Mouse (Mus musculus): ENCODE results near the gene Supv3l1. TPM values are rescaled to one million over a fixed set of nuclear protein-coding genes. Genes with fewer than 3 reads are reported as not detected.

The Supv3l1 gene
- polyA plus RNA-seq, 1 experiment from 2014 or later, result 20.0 TPM

DNA sequence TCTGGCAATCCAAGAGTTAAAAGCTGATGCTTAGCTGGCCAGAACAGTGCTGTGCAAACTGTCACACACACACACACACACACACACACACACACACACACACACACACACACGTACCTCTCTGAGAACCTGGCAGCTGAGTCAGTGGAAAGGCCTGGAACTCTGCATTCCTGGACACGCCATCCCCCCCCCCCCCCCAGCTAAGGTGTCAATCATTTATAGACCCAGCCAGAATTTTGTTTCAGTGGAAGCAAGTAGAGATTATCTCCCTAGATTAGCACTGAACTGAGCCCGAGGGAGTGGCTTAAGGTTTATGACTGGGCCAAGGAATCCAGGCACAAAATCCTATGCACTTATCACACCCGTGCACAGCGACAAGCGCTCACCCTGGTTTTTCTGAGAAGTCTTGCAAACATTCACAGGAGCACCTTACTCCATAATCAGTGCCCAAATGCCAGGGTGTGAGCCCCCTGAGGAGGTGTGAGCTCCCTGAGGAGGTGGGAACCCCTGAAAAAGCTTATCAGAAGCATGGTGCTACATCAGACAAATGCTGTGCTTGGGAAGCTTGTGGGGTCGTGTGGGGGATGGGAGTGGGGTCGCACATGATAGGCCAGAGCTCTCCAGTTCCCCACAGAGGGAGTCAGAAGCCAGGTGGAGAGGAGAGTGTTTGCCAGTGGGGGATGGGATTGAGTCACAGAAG lies 36.5 kb downstream of the Supv3l1 start:
- DNase-seq (no peak), ATAC-seq (ENCODE audit: low read depth) (peak; percentile 51; the same call in 1 of the 2 replicates)
- H3K27me3 ChIP-seq, result 0 out of 2 replicates have a peak, but pooled peaks cover 9% of the 10 kb centered on the region
- H3K9me3 ChIP-seq (replicated peaks), result no peaks in the 10 kb centered on the region
- H3K9ac ChIP-seq, result no peak overlapping the region
- no peaks in the 10 kb centered on the region for H3K36me3 ChIP-seq
- WGBS (ENCODE audit: insufficient replicate concordance), result 8% methylated on average over 8 of the region's 8 CpGs
- peaks cover 18% of the 10 kb centered on the region for H3K4me1 ChIP-seq (replicated peaks)
- H3K4me3 ChIP-seq (replicated peaks), result no peak overlapping the region
- H3K4me2 ChIP-seq, result no peak overlapping the region
- H3K27ac ChIP-seq, result peak overlapping the region; percentile 26; the same call in 1 of the 2 replicates

DNA sequence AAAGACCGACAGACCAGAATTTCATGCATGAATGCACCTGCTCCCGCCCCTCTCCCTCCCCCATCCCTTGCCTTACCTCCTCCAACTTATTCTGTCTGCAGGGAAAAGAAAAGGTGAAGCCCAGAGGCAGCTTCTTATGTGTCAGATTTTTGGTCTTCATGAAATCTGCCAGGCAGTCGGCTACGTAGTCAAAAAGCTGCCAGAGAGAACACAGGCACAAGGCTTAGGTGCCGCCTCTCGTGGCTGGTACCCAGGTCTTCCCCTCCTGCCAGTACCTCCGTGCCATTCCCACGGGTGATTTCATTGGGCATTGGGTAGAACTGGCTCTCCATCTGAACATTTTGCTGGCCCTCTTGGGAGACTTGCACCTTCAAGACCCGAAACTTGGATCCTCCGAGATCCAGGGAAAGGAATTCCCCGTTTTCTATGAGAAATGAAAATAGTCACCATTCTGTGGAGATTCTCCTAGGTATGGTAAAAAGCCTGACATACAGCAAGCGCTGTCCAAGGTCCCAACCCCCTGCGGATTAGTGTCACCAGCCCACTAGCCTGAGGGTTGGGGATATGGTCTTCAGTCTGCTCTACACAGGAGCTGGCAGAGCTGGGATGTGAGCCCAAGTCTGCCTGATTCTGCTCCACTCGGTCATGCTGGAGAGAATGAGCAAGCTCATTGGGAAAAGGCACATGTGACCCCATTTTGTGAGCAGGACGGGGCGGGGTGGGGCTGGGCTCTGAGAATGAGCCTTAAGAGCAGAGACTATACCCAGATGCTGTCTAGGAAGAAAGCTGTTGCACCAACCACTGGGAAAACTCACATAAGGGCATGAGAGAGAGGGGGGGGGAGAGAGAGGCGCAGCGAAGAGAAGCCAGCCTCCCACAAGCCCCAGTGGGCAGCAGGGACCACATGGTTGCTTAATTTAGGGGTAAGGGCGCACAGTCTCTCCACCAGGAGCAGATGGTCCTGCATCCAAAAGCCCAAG lies 37.8 kb downstream of the Supv3l1 start:
- no peaks in the 10 kb centered on the region for H3K9me3 ChIP-seq (replicated peaks)
- peaks cover 18% of the 10 kb centered on the region for H3K4me1 ChIP-seq (replicated peaks)
- ATAC-seq (ENCODE audit: low read depth) (no peak), DNase-seq (no peak)
- no peak overlapping the region for H3K9ac ChIP-seq
- no peak overlapping the region for H3K4me3 ChIP-seq (replicated peaks)
- no peak overlapping the region for H3K4me2 ChIP-seq
- WGBS (ENCODE audit: insufficient replicate concordance), result 59% methylated on average over 19 of the region's 19 CpGs
- no peak overlapping the region for H3K27ac ChIP-seq
- no peaks in the 10 kb centered on the region for H3K36me3 ChIP-seq
- peaks cover 12% of the 10 kb centered on the region; the same call in 1 of the 2 replicates for H3K27me3 ChIP-seq

DNA sequence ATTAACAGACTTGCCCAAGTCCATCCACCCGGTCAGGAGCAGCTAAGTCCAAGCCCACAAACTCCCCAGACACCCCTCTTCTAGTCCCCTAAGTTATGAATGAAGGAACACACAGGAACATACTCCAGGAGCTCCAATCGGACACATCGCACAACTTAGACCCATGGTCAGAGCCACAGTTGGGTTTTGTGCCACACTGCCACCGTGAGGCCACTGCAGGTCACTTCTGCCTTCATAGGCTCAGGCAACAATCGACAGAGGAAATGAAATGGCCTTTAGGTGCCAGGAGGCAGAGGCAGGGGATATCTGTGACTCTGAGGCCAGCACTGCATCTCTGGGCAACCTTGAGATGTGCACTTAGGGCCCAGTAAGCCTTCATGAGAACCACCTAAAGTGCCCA lies 38.6 kb downstream of the Supv3l1 start:
- no peaks in the 10 kb centered on the region for H3K9me3 ChIP-seq (replicated peaks)
- WGBS (ENCODE audit: insufficient replicate concordance), result 12% methylated on average over 5 of the region's 5 CpGs
- peaks cover 17% of the 10 kb centered on the region for H3K27me3 ChIP-seq
- peaks cover 14% of the 10 kb centered on the region for H3K4me1 ChIP-seq (replicated peaks)
- no peak overlapping the region for H3K4me3 ChIP-seq (replicated peaks)
- H3K27ac ChIP-seq, result no peak overlapping the region
- no peak overlapping the region for H3K9ac ChIP-seq
- DNase-seq (peak; percentile 37), ATAC-seq (ENCODE audit: low read depth) (no peak)
- H3K4me2 ChIP-seq, result no peak overlapping the region
- no peaks in the 10 kb centered on the region for H3K36me3 ChIP-seq

DNA sequence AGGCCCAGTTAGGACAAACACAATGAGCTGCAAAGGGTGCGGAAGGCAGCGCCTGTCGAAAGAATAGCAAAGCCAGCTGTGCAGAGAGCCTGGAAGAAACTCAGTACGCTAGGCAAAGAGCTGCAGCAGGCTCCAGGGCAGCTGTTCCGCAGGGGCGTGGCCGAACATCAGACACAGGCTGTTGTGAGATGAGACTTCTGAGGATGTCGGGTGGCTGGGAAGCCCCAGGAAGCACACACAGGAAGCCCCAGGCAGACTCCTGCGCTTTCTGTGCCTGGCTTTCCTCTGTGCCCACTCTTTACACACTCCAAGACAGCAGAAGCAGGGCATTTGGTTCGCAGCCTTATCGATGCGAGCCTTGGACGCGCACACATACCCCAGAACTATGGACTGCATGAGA lies 44.6 kb downstream of the Supv3l1 start:
- Histone ChIP-seq H3K4me1 (replicated peaks) (no peaks in the 10 kb centered on the region), H3K27ac (no peak overlapping the region), H3K4me3 (replicated peaks) (no peak overlapping the region), H3K27me3 (peaks cover 30% of the 10 kb centered on the region), H3K36me3 (no peaks in the 10 kb centered on the region), H3K9me3 (replicated peaks) (no peaks in the 10 kb centered on the region), H3K9ac (no peak overlapping the region), H3K4me2 (no peak overlapping the region)
- DNase-seq, result no peak
- ATAC-seq (ENCODE audit: low read depth), result no peak
- 50% methylated on average over 14 of the region's 14 CpGs for WGBS (ENCODE audit: insufficient replicate concordance)

DNA sequence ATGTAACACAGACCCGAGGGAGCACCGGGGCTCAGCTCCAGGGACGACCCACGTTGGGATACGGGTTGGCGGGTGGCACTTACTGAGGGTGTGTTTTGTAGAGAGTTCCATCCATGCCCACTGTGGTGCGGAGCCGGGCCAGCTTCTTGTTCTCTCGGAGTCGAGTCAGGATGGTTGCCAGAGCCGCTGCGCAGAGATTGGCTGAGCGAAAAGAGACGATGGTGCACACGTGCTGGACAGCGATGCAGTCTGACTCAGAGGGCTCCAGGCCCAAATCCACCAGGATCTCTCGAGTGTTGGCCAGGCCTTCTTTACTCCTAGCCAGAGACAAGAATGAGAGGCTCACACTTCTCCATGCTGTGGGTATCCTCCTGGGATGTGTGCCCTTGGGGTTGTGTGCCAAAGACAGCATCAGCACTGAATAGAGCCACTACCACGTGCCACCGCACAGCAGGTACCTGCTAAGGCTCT lies 47.9 kb downstream of the Supv3l1 start:
- Histone ChIP-seq H3K36me3 (no peaks in the 10 kb centered on the region), H3K4me3 (replicated peaks) (no peak overlapping the region), H3K4me2 (no peak overlapping the region), H3K4me1 (replicated peaks) (no peaks in the 10 kb centered on the region), H3K27ac (no peak overlapping the region), H3K27me3 (peaks cover 17% of the 10 kb centered on the region), H3K9ac (no peak overlapping the region), H3K9me3 (replicated peaks) (no peaks in the 10 kb centered on the region)
- DNase-seq, result no peak
- ATAC-seq (ENCODE audit: low read depth), result no peak
- WGBS (ENCODE audit: insufficient replicate concordance), result 71% methylated on average over 19 of the region's 19 CpGs

DNA sequence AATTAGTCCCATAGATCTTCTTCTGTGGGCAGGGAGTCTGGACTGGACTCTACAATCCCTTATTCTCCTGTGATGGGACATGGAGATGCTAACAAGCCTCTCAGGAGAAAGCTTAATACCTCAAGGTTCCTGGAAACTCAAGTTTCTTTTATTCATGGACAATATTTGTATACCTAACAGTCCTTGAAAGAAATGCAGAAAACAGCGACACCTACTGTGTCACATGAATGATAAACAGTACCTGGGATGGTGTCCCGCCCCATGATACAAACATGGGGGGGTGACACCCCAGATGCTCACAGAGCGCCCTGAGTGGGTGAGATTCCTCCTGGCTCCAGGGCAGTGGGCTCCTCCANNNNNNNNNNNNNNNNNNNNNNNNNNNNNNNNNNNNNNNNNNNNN lies 66.5 kb downstream of the Supv3l1 start:
- H3K36me3 ChIP-seq, result 0 out of 2 replicates have a peak, but pooled peaks cover 2% of the 10 kb centered on the region
- H3K27ac ChIP-seq, result no peak overlapping the region
- no peak for ATAC-seq (ENCODE audit: low read depth)
- no peak overlapping the region for H3K4me2 ChIP-seq
- H3K27me3 ChIP-seq, result peaks cover 6% of the 10 kb centered on the region; the same call in 1 of the 2 replicates
- no peaks in the 10 kb centered on the region for H3K4me1 ChIP-seq (replicated peaks)
- DNase-seq, result no peak
- no peak overlapping the region for H3K9ac ChIP-seq
- 56% methylated on average over 3 of the region's 3 CpGs for WGBS (ENCODE audit: insufficient replicate concordance)
- no peak overlapping the region for H3K4me3 ChIP-seq (replicated peaks)
- H3K9me3 ChIP-seq (replicated peaks), result no peaks in the 10 kb centered on the region

DNA sequence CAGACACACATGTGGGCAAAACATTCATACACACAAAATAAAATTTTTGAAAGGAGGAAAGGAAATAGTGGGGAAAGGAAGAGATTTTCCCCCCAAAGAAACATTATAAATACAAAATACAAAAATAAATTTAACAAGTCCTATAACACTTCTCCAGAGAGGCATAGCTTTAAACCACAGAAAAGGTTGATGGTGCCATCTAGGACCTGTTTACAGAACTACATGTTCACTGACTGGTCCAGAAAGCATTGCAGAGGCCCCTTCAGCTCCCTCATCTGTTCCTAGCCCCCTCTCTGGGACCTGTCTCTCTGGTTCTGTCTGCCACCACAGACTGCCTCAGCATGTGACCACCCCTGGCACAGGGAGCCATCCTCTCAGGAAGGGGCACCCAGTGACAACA lies 68.6 kb downstream of the Supv3l1 start:
- ATAC-seq (ENCODE audit: low read depth), result no peak

DNA sequence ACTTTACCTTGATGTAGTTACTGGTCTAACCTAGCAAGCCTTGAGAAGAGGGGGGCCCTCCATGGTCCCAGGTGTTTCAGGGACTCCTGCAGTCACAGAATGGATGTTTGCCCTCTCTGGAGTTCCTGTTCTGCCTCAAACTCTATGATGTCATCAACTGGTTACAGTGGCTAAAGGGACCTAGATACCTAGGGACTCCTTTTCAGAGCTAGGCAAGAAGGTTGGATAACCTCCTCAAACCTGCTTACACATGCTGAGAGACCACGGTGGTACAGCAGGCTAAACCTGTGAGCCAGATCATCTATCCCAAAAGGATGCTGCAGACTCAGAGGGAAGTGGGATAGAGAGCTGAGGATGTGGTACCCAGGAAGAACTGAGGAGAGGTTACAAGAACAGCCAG lies 69.7 kb downstream of the Supv3l1 start, which contains the start of gene Hk1:
Hk1 (minus strand) TSS at position 101 of the 400 bp plus-strand sequence.
- Histone ChIP-seq H3K27ac (no peak within 1 kb of the TSS), H3K4me3 (replicated peaks) (no peak within 1 kb of the TSS), H3K4me1 (replicated peaks) (no peaks in the 10 kb centered on the region), H3K27me3 (peaks cover 6% of the 10 kb centered on the region; the same call in 1 of the 2 replicates), H3K9ac (no peak within 1 kb of the TSS), H3K9me3 (replicated peaks) (no peaks in the 10 kb centered on the region), H3K36me3 (0 out of 2 replicates have a peak, but pooled peaks cover 2% of the 10 kb centered on the region), H3K4me2 (no peak within 1 kb of the TSS)
- ATAC-seq (ENCODE audit: low read depth) (no peak), DNase-seq (no peak)
- WGBS (ENCODE audit: insufficient replicate concordance), result 62% methylated on average over 1 of the region's 1 CpGs

More for the DNA sequence above, 68.6 kb downstream of the Supv3l1 start:
- peaks cover 6% of the 10 kb centered on the region; the same call in 1 of the 2 replicates for H3K27me3 ChIP-seq
- H3K4me1 ChIP-seq (replicated peaks), result no peaks in the 10 kb centered on the region
- no peaks in the 10 kb centered on the region for H3K9me3 ChIP-seq (replicated peaks)
- H3K4me2 ChIP-seq, result no peak overlapping the region
- DNase-seq, result no peak
- H3K9ac ChIP-seq, result no peak overlapping the region
- 0 out of 2 replicates have a peak, but pooled peaks cover 2% of the 10 kb centered on the region for H3K36me3 ChIP-seq
- H3K27ac ChIP-seq, result no peak overlapping the region
- H3K4me3 ChIP-seq (replicated peaks), result no peak overlapping the region

Other genes starting within 250 kb of the Supv3l1 start
- gene Tspan15, start 218.5 kb downstream of the Supv3l1 start, polyA plus RNA-seq (2015; fragmentation: Nextera tagmentation; extraction: Ambion mirVana), result 8.8 and 9.3 TPM in 2 replicates
- gene Tacr2, start 197.3 kb downstream of the Supv3l1 start, polyA plus RNA-seq (2015; fragmentation: Nextera tagmentation; extraction: Ambion mirVana), result not detected in 2 replicates
- gene Hk1, start 69.8 kb downstream of the Supv3l1 start, polyA plus RNA-seq (2015; fragmentation: Nextera tagmentation; extraction: Ambion mirVana), result 88.4 and 108 TPM in 2 replicates
- gene Hkdc1, start 27.2 kb downstream of the Supv3l1 start, polyA plus RNA-seq (2015; fragmentation: Nextera tagmentation; extraction: Ambion mirVana), result 5.9 and 7.4 TPM in 2 replicates
- 0.21 and 0.23 TPM in 2 replicates for gene 4930507D05Rik, start 249 bp downstream of the Supv3l1 start, polyA plus RNA-seq (2015; fragmentation: Nextera tagmentation; extraction: Ambion mirVana)
- gene Vps26a, start 37.1 kb upstream of the Supv3l1 start, polyA plus RNA-seq (2015; fragmentation: Nextera tagmentation; extraction: Ambion mirVana), result 49.1 and 67.3 TPM in 2 replicates
- 67.1 and 71.8 TPM in 2 replicates for gene Srgn, start 77.7 kb upstream of the Supv3l1 start, polyA plus RNA-seq (2015; fragmentation: Nextera tagmentation; extraction: Ambion mirVana)
- 12.9 and 13.7 TPM in 2 replicates for gene Kif1bp, start 128.7 kb upstream of the Supv3l1 start, polyA plus RNA-seq (2015; fragmentation: Nextera tagmentation; extraction: Ambion mirVana)
- gene Ddx21, start 152.5 kb upstream of the Supv3l1 start, polyA plus RNA-seq (2015; fragmentation: Nextera tagmentation; extraction: Ambion mirVana), result 26.3 and 32.2 TPM in 2 replicates
- 39.3 and 50.7 TPM in 2 replicates for gene Ddx50, start 201.5 kb upstream of the Supv3l1 start, polyA plus RNA-seq (2015; fragmentation: Nextera tagmentation; extraction: Ambion mirVana)